Mouse (Mus musculus) embryonic facial prominence, embryonic 14.5 days (tissue): ENCODE measurements around the gene Atp2a3. TPM values are rescaled to one million over a fixed set of nuclear protein-coding genes. Genes with fewer than 3 reads are reported as not detected.
A peak's percentile ranks its signal among the peaks of the same experiment; 100 is the strongest.

Source experiments
- ATAC-seq: fragments of 200-750 bp; cut with Nextera tagmentation; 2 replicates; pipeline ENCODE4 v1.8.0; 2017; ENCODE audit warnings: low read depth, moderate number of reproducible peaks, moderate TSS enrichment
- DNase-seq: peaks from one replicate; pipeline ENCODE4 v3.0.0-alpha.2; 2015; ENCODE audit warnings: low spot score
- H3K27ac ChIP-seq: fragments of 300-500 bp; sonication (generic); replicated peaks from 2 replicates; pipeline ENCODE4 v1.5.1; 2014; ENCODE audit warnings: low read depth, mild to moderate bottlenecking, low read length, moderate library complexity
- H3K27me3 ChIP-seq: fragments of 300-500 bp; sonication (generic); replicated peaks from 2 replicates; pipeline ENCODE4 v1.6.1; 2014; ENCODE audit warnings: low read length; ENCODE audit not compliant: control insufficient read depth, insufficient read depth
- H3K36me3 ChIP-seq: fragments of 300-500 bp; sonication (generic); 2 replicates; pipeline ENCODE4 v1.6.1; 2014; ENCODE audit warnings: low read length, mixed read lengths; ENCODE audit not compliant: control insufficient read depth, insufficient read depth
- H3K4me1 ChIP-seq: fragments of 300-500 bp; sonication (generic); 2 replicates; pipeline ENCODE4 v1.6.1; 2014; ENCODE audit warnings: antibody characterized with exemption, low read length; ENCODE audit not compliant: control insufficient read depth, insufficient read depth
- H3K4me2 ChIP-seq: fragments of 300-500 bp; sonication (generic); 2 replicates; pipeline ENCODE4 v1.6.1; 2014; ENCODE audit warnings: low read depth, mild to moderate bottlenecking, low read length, moderate library complexity, mixed read lengths
- H3K4me3 ChIP-seq: fragments of 300-500 bp; sonication (generic); 2 replicates; pipeline ENCODE4 v1.5.1; 2014; ENCODE audit warnings: low read depth, mild to moderate bottlenecking, low read length
- H3K9ac ChIP-seq: fragments of 300-500 bp; sonication (generic); 2 replicates; pipeline ENCODE4 v1.6.1; 2014; ENCODE audit warnings: low read depth, mild to moderate bottlenecking, low read length, moderate library complexity, mixed read lengths
- H3K9me3 ChIP-seq: fragments of 300-500 bp; sonication (generic); 2 replicates; pipeline ENCODE4 v1.6.1; 2016; ENCODE audit warnings: low read length; ENCODE audit not compliant: control insufficient read depth
- WGBS: fragments of 180-500 bp; shearing (Covaris S2); extraction: QIAGEN DNeasy Blood & Tissue Kit; methylation state at CpG from one replicate; pipeline ENCODE4 v1.1.7; 2014; 5-methylcytosine and 5-hydroxymethylcytosine counted together
- polyA plus RNA-seq: library from polyadenylated mRNA; unstranded; fragments of >200 nt; fragmentation: Nextera tagmentation; extraction: Ambion mirVana; gene quantifications from 2 replicates; pipeline ENCODE4 v1.2.1, GENCODE M21; 2014

Gene Atp2a3
- polyA plus RNA-seq, 1 experiment from 2014 or later, result 5.6 TPM

DNA sequence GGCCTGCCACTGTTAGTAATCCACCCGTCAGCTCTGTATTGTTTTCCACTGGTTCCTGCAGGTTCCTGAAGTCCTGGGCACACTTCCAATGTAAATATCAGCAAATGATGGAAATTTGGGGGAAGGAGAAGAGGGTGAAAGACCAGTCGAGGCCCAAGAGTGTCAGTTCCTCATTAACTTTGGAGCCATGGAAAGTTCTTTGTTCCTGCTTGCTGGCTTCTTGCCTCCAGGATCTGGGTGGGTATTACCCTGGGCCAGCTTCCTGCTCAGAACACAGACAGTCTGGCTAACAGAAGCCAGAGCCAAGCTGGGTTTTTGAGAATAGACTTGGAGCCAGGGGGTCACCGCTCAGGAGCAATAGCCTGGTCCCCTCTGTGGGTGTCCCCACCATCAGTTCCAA lies 8.7 kb upstream of the Atp2a3 start:
- DNase-seq (peak; percentile 65), ATAC-seq (no peak)
- Histone ChIP-seq H3K27me3 (no peaks in the 10 kb centered on the region), H3K4me3 (no peak overlapping the region), H3K9ac (no peak overlapping the region), H3K27ac (peak overlapping the region; percentile 28), H3K36me3 (no peaks in the 10 kb centered on the region), H3K9me3 (peaks cover 4% of the 10 kb centered on the region; the same call in 1 of the 2 replicates), H3K4me1 (peaks cover 4% of the 10 kb centered on the region; the same call in 1 of the 2 replicates), H3K4me2 (no peak overlapping the region)
- 53% methylated on average over 3 of the region's 3 CpGs for WGBS

DNA sequence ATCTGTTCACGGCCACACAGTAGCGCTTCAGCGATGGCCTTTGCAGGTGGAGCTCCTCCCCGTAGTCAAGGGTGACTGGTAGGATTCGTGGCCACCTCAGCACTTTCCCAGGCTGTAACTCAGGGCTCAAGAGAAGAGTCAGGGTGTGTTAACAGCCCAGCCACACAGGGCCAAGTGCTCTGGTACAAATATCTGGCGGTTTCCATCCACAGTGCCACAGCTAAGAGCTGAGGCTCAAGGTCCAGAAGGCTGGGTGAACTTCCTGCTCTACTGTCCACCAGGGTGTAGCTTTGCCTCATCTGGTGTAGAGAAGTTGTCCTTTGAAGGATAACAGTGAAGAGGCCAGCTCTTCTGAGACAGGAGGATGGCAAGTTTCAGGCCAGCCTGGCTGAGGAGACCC lies 8.3 kb upstream of the Atp2a3 start:
- DNase-seq, result no peak
- H3K4me1 ChIP-seq, result no peaks in the 10 kb centered on the region
- ATAC-seq, result no peak
- 92% methylated on average over 6 of the region's 6 CpGs for WGBS
- peak overlapping the region; percentile 28 for H3K27ac ChIP-seq
- peaks cover 4% of the 10 kb centered on the region; the same call in 1 of the 2 replicates for H3K9me3 ChIP-seq
- no peak overlapping the region for H3K4me2 ChIP-seq
- H3K27me3 ChIP-seq, result no peaks in the 10 kb centered on the region
- no peak overlapping the region for H3K4me3 ChIP-seq
- no peak overlapping the region for H3K9ac ChIP-seq
- H3K36me3 ChIP-seq, result no peaks in the 10 kb centered on the region

DNA sequence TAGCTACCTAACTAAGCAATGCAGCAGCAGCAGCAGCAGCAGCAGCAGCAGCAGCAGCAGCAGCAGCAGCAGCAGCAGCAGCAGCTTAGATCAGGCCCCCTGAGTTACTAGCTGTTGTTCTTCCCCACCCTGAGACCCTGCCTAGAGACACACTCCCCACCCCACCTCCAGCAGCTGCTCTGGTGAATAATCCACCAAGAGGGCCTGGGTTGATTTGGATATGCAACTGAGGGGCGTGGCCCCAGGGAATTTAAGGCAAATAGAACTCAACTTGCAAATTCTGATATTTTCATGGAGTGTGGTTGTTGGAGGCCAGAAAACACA lies 7.9 kb upstream of the Atp2a3 start:
- Histone ChIP-seq H3K4me1 (no peaks in the 10 kb centered on the region), H3K27ac (no peak overlapping the region), H3K4me2 (no peak overlapping the region), H3K4me3 (no peak overlapping the region), H3K9me3 (peaks cover 4% of the 10 kb centered on the region; the same call in 1 of the 2 replicates), H3K9ac (no peak overlapping the region), H3K27me3 (no peaks in the 10 kb centered on the region), H3K36me3 (no peaks in the 10 kb centered on the region)
- WGBS, result 70% methylated on average over 1 of the region's 1 CpGs
- ATAC-seq (no peak), DNase-seq (no peak)

DNA sequence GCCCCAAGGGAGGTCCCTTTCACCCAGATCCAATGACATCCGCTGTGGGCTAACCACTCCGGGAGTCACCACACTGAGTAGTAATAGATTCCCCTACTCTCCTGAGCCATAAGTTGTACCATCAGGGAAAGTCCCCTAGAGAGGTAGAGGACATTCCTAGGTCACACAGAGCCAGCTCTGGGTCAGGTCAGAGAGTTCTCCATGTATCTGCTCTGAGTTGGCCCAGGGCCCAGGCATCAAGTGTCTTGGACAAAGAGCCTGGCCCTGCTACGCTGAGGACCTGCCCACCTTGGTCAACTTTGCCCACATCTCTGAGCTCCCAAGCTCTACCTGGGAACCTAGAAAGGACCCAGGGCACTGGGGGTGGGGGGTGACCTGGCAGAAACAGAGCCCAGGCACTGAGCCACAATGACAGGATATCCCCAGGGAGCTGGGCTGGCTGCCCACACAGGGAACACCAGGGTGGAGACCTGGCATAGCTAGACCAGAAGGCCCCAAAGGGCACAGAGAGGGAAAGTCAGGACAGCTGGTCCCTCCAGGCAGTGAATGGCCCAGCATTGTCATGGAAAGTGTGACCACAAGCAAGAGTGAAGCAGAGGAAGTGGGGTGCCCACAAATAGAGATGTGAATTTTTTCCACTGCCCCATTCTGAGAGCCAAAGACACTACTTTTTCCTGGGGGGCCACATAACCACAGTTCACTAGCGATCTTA lies 7.4 kb upstream of the Atp2a3 start:
- H3K9me3 ChIP-seq, result peaks cover 4% of the 10 kb centered on the region; the same call in 1 of the 2 replicates

DNA sequence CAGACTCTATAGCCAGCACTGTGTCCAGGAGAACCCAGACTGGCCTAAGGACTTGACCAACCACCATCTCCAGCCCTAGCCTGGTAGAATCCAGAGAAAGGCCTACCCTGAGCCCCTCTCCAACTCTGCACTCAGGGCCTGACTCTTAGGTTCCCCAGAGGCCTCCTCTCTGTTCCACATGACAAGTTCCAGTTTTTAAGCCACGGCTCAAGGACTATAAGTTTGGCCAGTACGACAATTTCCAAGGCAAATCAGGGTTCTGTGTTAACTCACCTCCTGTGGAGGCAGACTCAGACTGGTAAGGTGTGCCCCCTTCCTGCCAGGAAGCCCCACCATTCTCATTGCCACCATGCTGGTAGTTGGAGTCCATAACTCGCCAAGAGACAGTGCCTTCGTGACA lies 6.8 kb upstream of the Atp2a3 start:
- Histone ChIP-seq H3K9ac (no peak overlapping the region), H3K9me3 (peaks cover 4% of the 10 kb centered on the region; the same call in 1 of the 2 replicates), H3K27ac (no peak overlapping the region), H3K27me3 (peaks cover 2% of the 10 kb centered on the region), H3K4me2 (no peak overlapping the region), H3K4me1 (no peaks in the 10 kb centered on the region), H3K4me3 (no peak overlapping the region), H3K36me3 (no peaks in the 10 kb centered on the region)
- WGBS, result 87% methylated on average over 4 of the region's 4 CpGs
- no peak for DNase-seq
- ATAC-seq, result no peak

More for the DNA sequence above, 7.4 kb upstream of the Atp2a3 start:
- H3K9ac ChIP-seq, result no peak overlapping the region
- no peaks in the 10 kb centered on the region for H3K4me1 ChIP-seq
- H3K4me3 ChIP-seq, result no peak overlapping the region
- DNase-seq, result no peak
- H3K27me3 ChIP-seq, result no peaks in the 10 kb centered on the region
- no peaks in the 10 kb centered on the region for H3K36me3 ChIP-seq
- H3K27ac ChIP-seq, result no peak overlapping the region
- no peak for ATAC-seq
- H3K4me2 ChIP-seq, result no peak overlapping the region
- 82% methylated on average over 4 of the region's 4 CpGs for WGBS

DNA sequence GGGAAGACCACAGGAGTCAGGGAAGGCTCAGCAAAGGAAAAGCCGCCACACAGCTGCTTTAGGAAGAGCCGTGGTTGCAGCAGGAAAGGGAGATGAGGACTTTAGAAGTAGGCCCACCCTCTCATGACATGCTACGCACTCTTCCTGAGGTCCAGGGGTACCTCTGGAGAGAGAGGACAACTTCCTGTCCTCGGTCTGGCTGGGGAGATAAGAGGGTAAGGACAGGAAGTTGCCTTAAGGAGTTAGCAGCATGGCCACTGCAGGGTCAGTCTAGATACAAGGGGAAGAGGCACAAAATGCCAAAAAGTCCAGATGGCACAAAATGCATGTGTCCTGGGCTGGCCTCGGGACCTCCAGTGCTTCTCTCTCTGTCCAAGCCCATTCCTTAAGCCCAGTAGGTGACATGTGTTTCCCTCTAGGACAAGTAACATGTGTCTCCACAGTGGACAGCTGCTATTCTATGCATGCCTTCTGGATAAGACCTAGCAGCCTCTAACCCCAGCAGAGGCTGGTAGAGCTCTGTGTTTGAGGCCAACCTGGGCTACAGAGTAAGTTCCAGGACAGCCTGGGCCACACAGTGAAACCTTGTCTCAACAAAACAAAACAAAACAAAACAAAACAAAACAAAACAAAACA lies 5.5 kb upstream of the Atp2a3 start:
- ATAC-seq, result no peak
- 50% methylated on average over 5 of the region's 5 CpGs for WGBS
- no peaks in the 10 kb centered on the region for H3K9me3 ChIP-seq

DNA sequence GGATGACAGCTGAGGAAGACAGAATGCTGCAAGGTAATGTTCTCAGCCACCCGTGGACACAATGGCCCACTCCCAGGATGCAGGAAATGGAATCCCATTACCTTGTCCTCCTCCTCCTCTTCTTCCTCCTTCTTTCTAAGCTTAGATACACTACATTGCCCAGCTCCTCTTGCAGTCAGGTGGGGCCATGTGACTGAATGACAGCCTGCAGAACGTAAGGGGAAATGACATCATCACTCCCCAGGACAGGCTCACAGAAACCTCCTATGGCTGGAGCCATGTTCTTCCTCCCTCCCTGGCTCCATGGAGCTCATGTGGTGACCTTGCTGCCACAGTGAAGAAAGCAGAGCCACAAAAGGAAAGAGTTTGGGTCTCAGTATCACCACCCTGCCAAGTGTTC lies 3.7 kb upstream of the Atp2a3 start:
- Histone ChIP-seq H3K36me3 (no peaks in the 10 kb centered on the region), H3K4me1 (peaks cover 6% of the 10 kb centered on the region; the same call in 1 of the 2 replicates), H3K9ac (no peak overlapping the region), H3K27ac (no peak overlapping the region), H3K9me3 (no peaks in the 10 kb centered on the region), H3K27me3 (peaks cover 33% of the 10 kb centered on the region), H3K4me3 (no peak overlapping the region), H3K4me2 (no peak overlapping the region)
- no peak for ATAC-seq
- DNase-seq, result no peak
- WGBS, result 42% methylated on average over 2 of the region's 2 CpGs

More for the DNA sequence above, 5.5 kb upstream of the Atp2a3 start:
- Histone ChIP-seq H3K4me1 (no peaks in the 10 kb centered on the region), H3K4me2 (no peak overlapping the region), H3K27me3 (peaks cover 15% of the 10 kb centered on the region), H3K9ac (no peak overlapping the region), H3K4me3 (no peak overlapping the region), H3K36me3 (no peaks in the 10 kb centered on the region), H3K27ac (no peak overlapping the region)
- no peak for DNase-seq

DNA sequence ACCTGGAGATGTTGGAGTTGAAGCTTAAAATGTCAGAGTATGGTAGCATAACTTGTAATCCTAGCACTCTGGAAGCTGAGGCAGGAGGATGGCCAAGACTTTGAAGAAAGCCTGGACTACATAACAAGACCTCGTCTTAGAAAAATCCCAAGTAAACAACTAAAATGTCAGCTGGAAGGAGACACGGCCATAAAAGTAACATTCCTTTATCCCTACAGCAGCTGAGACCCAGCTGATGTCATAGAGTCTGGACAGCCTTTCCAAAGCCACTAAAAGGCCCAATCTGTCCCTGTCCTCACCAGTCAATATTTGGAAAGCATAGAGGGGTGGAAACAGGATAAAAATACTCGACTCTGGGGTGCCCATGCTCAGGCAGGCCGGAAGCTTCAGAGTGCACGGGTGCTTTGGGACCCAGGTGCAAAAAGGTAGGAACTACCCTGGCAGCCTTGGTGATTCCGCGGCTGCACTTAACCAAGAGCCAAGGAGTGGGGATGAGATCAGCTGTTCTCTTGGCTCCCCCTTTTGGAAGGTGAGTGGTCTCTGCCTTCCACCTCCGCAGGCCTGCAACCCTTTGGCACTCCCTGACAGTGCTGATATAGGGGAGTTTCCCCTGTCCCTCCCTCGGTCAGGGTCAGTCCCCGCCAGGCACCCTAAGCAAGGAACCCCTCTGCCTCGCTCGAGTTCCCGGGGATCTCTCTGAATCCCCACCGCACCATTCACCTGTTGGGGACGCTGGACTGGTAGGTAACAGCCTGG lies 867 bp upstream of the Atp2a3 start:
- Histone ChIP-seq H3K4me2 (no peak overlapping the region), H3K27ac (no peak overlapping the region), H3K9ac (no peak overlapping the region), H3K4me3 (peak overlapping the region; percentile 38; the same call in 1 of the 2 replicates), H3K4me1 (peaks cover 6% of the 10 kb centered on the region; the same call in 1 of the 2 replicates), H3K9me3 (no peaks in the 10 kb centered on the region), H3K36me3 (no peaks in the 10 kb centered on the region), H3K27me3 (peaks cover 50% of the 10 kb centered on the region)
- ATAC-seq (no peak), DNase-seq (no peak)
- WGBS, result 10% methylated on average over 15 of the region's 15 CpGs
